Mouse (Mus musculus) megakaryocyte, embryonic 14.5 days (primary cell): ENCODE measurements at regions not wholly inside any gene's neighbourhood (a gene's known extent, or its start where the extent isn't known, plus 50 kb on each side); places are given as distances from the start of the nearest gene placed in this dataset.

Experiments used
- FLI1 ChIP-seq: IDR thresholded peaks from 2 replicates; pipeline ENCODE4 v1.6.1; 2012; ENCODE audit warnings: low read length, inconsistent platforms, mixed read lengths
- GATA1 ChIP-seq: IDR thresholded peaks from 3 replicates; pipeline ENCODE4 v1.6.1; 2012; ENCODE audit warnings: mixed read lengths, low read length, inconsistent platforms, borderline replicate concordance

DNA sequence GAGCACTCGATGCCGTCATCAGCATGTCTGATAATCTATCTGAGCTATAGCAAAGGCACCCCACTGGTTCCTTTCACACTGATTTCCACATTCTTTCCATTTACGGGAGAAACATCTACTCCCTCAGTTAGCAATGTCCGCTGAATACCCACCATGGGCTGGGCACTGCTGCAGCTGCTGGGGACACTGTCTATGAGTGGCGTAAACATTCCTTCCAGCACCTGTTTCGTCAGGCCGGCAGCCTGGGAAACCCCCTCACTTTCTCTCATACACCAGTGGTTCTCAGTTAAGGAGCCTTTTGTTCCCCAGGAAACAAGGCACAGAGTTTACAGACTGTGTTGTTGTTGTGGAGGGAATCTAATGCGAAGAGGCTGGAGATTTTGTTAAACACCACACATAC, 205.8 kb upstream of the Ajap1 start:
- TF ChIP-seq FLI1 (no peak), GATA1 (no peak)
